Mouse (Mus musculus) thymus, postnatal 4 days (tissue): ENCODE results near the gene Gpr50.

ENCODE experiments used
- DNase-seq: peaks from one replicate; pipeline ENCODE4 v3.0.0; 2021

Gpr50 gene

DNA sequence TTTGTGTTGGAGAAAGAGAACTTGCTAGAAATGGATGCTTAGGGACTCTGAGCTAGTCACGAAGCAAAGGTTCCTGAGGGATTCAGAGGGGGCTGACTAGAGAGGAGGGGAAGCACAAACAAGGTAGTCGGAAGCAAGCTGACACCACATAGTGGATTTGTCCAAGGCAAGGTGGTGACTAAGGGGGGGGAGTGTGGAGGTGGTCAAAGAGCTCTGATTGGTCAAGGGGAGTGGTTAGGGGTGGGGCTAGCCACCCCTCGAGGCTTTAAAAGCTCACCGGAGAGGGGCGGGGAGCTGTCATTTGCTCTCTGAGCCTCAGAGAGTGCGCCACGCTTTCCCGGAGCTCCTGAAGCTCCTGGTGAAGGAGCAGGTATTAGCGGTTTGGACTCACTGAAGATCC lies at the start of gene Gpr50:
TSS of gene Gpr50 (plus strand) at position 294 of the 400 bp plus-strand sequence.
- no peak for DNase-seq

DNA sequence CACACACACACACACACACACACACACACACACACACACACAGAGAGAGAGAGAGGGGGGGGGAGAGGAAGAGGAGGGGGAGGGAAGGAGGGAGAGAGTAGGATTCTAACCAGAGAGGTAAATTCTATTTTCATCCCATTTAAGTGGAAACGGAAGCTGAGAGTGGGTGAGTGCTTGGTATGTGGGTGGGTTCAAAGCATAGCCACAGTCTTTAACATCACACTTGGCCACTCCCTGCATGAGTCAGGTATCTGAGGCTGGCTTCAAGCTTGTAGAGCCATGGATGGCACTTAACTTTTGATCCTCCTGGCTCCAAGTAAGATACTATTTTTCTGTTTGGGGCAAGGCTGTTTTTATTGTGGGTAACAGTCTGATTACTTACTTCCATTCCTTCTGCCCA lies 41.2 kb upstream of the Gpr50 start:
- DNase-seq: no peak

DNA sequence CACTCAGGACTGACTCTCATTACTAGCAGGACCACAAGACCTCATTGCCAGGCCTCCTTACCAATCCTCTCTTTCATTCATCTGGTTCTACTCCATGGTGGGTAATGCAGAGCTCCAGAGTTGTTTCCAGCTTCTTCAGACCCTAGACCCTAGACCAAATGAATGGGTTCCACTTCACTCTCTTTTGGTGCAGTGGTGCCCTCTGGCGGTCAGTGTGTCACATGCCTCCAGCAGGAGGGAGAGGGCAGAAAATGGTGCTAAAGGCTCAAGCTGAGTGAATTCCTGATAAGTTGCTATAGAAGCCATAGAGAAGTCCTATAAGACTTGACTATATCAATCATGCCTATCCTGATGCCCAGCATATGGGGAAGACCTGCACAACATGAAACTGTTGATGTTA lies 39.6 kb upstream of the Gpr50 start:
- peak; percentile 75 for DNase-seq

DNA sequence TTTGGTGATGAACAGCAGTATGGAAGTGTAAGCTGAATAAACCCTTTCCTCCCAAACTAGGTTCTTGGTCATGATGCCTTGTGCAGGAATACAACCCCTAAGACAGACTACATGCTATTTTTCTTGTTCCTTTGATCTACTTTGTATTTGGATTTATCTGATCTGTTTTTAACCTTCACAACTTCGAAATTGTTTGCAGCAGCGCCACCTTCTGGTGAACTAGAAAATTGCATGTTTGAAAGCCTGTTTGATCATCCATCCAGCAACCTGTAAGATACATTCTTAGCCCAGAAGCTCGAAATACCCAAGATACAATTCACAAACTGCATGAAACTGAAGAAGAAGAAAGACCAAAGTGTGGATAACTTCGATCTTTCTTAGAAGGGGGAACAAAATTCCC lies 35.2 kb upstream of the Gpr50 start:
- peak; percentile 63 for DNase-seq

GRCm38 (mm10) chrX:71630709-71631108 lies 32.8 kb upstream of the Gpr50 start:
- no peak for DNase-seq

- DNase-seq: no peak
These were observed 32.3 kb upstream of the Gpr50 start for GRCm38 (mm10) chrX:71631130-71631529.

DNA sequence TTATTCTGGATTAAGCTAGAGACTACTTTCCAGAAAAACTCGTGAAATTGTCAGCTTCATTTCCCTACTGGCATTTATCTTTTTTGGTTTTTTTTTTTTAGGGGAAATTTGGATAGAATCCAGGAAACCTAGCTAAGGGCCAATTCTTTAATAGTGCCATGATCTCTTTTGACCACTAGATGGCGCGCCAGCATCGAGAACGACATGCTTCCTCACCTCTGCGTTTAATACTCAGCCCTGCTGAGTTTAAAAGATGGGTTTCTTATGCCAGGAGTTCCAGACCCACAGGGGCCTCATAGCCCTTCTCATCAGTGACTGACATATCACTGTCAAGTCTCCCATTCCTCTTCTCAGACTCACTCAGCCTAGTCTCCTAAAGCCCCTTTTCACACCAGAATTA lies 15.5 kb upstream of the Gpr50 start:
- DNase-seq: peak; percentile 39

DNA sequence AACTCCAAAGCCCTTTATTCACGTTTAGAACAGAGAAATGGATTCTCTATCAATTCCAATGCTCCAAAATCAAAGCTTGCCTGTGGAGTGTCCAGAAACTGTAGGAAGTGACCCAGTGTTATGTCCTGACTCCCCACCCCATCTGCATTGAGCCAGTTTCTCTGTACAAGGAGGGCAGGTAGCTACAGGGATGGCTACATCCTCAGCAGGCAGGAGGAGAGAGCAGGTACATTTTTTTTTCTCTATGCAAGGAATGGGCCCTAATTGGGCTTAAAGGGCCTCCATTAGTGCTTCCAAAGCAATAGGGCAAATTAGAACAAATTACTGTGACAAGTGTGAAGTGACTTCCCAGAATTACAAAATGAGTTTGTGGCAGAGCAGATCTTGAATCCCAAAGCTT lies 15.0 kb upstream of the Gpr50 start:
- no peak for DNase-seq

DNA sequence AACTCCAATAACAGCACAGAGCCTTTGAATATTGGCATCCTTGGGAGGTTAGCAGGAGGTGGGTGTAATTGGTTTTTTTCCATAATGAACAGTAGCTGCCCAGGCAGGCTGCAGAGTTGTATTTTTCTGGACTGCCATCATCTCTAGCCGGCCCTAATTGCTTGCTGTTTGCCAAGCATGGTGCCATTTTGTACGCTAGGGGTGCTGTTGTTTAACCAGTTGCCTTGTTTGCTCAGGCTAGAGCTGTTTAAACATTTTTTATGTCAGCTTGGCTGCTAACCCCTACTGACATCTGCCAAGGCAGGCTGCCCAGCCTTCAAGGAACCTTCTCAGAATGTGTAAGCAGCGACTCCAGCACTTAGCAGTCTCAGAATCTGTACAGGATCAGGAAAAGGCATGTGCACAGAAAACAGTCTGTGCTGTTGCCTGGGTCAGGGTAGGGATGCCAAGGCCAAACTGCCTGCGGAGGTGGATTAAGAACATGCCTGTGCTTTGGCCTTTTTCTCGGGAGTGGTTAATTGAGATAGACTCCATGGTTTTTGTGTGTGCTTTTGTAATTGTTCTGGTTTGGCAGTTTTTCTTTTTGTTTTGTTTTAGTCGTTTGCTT lies 14.5 kb upstream of the Gpr50 start:
- peak; percentile 19 for DNase-seq

- no peak for DNase-seq
These were observed 13.5 kb upstream of the Gpr50 start for GRCm38 (mm10) chrX:71649993-71650392.

DNA sequence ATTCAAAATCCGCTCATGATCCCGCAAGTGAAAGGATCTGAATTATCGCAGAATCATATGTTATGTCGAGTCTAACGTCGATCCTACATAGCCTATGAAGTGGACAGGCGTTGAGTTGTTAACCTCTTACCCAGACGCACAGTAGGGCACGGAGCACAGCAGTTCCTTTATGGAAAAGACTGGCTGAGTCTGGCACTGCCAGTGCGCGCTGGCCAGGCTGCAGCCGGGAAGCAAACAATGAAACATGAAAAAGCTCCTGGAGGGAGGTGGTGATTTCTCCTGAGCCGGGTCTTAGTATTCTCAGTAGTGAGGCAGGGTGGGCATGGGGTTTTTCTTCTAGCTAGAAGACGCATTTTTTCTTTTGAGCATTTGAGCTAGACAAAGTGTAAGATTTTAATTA lies 1.7 kb upstream of the Gpr50 start:
- no peak for DNase-seq

DNA sequence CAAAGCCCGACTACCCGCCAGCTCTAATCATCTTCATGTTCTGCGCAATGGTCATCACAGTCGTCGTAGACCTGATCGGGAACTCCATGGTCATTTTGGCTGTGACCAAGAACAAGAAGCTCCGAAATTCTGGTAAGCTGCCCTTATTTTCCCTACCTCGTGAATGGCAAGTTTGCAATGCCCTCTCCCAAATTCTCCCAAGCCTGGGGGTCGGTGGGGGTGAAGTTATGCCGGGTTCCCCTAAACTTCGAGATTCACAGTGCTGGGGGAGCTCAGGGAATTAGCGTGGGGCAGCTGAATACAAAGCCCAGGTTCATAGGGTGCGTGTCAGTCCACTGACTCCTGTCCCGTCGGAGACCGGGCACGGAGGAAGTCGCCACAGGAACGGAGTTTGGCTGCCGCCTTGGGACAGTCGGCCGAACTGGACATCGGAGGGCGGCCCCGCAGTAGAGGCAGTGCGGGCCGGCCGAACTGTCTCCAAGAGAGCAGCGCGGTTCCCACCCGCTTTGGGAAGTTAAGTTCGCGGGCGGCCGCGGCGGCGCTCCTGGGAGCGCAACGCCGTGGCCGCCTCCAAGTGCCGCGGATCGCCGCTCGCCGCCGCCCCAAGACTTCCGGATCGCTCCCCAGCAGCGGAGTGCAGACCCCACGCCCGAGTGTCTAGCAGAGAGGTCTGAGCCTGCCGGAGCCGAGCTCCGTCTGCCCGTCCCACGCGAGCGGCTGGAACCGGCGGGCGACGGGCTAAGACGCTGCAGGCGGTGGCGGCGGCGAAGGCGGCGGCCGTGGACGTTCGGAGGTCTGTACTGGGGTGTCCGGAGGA lies 612 bp downstream of the Gpr50 start:
- DNase-seq: no peak

- DNase-seq: no peak
These were observed 1.2 kb downstream of the Gpr50 start for GRCm38 (mm10) chrX:71664688-71665026.

DNA sequence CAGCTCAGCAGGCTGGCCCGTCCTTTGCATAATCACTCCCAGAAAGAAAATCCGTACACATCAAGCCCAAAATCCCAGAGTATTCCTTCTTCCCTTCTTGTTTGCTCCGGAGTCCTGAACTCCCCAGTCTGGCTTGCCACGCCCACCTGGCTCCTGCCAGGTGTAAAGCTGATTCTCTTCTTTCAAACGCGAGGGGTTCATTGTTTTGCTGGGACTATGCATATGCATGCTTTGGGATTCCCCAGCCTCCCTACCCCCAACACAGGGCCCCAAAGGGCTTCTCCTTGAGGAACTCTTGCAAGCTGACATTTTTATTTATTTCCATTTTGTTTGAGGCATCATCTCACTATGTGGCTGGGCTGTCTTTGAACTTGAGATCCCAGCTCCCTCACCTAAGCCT lies 6.8 kb downstream of the Gpr50 start:
- DNase-seq: no peak

DNA sequence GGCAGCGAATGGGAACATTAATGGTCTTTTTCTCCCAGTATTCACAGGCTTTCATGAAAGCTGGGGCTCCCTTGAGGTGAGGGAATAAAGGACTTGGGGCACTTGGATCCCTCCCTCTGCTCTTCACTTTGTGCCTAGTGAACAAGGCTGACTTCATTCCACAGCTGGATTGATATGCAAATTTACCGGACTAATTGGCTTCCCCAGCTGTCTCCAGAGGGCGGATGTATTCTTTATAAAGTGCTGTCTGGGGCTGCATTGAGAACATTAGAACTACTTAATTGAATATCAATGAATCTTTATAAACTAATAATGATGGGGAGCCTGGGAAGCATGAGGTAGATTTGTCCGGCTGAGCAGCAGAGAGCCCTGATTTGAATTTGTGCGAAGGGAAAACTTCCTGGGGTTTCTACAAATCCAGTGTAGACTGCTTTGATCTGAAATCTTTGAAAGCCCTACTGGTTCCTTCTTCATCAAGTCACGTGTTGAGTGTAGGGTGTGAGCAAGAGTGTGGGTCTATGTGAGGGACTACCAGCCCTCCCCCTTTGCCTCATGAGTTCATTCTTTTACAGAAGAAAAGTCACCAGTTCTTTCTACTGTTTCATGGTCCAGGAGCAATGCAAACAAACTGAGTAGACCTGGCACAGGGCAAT lies 37.5 kb downstream of the Gpr50 start:
- DNase-seq: no peak
